Mouse (Mus musculus) neural tube, embryonic 14.5 days (tissue): Measurements from ENCODE around the gene Spint2. TPM values are rescaled to one million over a fixed set of nuclear protein-coding genes. Genes with fewer than 3 reads are reported as not detected.
"Not testable (repeated sequence)": the region's sequence is repeated elsewhere in the genome, so short reads cannot be mapped to it uniquely, and the experiment has no call there.

Experiments used
- ATAC-seq: fragments of 200-750 bp; cut with Nextera tagmentation; 2 replicates; pipeline ENCODE4 v1.8.0; 2017; ENCODE audit warnings: low read depth, mild to moderate bottlenecking, moderate TSS enrichment, moderate library complexity
- H3K27ac ChIP-seq: fragments of 300-500 bp; sonication (generic); 2 replicates; pipeline ENCODE4 v1.5.1; 2014; ENCODE audit warnings: low read depth, mild to moderate bottlenecking, control low read depth, low read length, moderate library complexity, mixed read lengths
- H3K27me3 ChIP-seq: fragments of 300-500 bp; sonication (generic); 2 replicates; pipeline ENCODE4 v1.6.1; 2014; ENCODE audit warnings: low read length; ENCODE audit not compliant: control insufficient read depth, insufficient read depth
- H3K36me3 ChIP-seq: fragments of 300-500 bp; sonication (generic); 2 replicates; pipeline ENCODE4 v1.6.1; 2014; ENCODE audit warnings: low read length, mixed read lengths; ENCODE audit not compliant: control insufficient read depth, insufficient read depth
- H3K4me1 ChIP-seq: fragments of 300-500 bp; sonication (generic); 2 replicates; pipeline ENCODE4 v1.6.1; 2014; ENCODE audit warnings: low read length; ENCODE audit not compliant: control insufficient read depth, insufficient read depth
- H3K4me2 ChIP-seq: fragments of 300-500 bp; sonication (generic); 2 replicates; pipeline ENCODE4 v1.6.1; 2014; ENCODE audit warnings: mild to moderate bottlenecking, low read depth, low read length, control low read depth
- H3K4me3 ChIP-seq: fragments of 300-500 bp; sonication (generic); 2 replicates; pipeline ENCODE4 v1.5.1; 2014; ENCODE audit warnings: low read depth, low read length, control low read depth, mixed read lengths
- H3K9ac ChIP-seq: fragments of 300-500 bp; sonication (generic); replicated peaks from 2 replicates; pipeline ENCODE4 v1.6.1; 2014; ENCODE audit warnings: low read depth, mild to moderate bottlenecking, control low read depth, low read length, mixed read lengths
- H3K9me3 ChIP-seq: fragments of 300-500 bp; sonication (generic); 2 replicates; pipeline ENCODE4 v1.6.1; 2016; ENCODE audit warnings: low read length; ENCODE audit not compliant: control insufficient read depth
- WGBS: fragments of 180-500 bp; shearing (Covaris S2); extraction: QIAGEN DNeasy Blood & Tissue Kit; methylation state at CpG from one replicate; pipeline ENCODE4 v1.1.7; 2014; 5-methylcytosine and 5-hydroxymethylcytosine counted together
- polyA plus RNA-seq: library from polyadenylated mRNA; unstranded; fragments of >200 nt; fragmentation: Nextera tagmentation; extraction: Ambion mirVana; gene quantifications from 2 replicates; pipeline ENCODE4 v1.2.1, GENCODE M21; 2014

The Spint2 gene
- polyA plus RNA-seq, 1 experiment from 2014 or later = 62.4 TPM

- ATAC-seq = peak; percentile 97
- under 1% methylated on average over 60 of the region's 60 CpGs for WGBS
- Histone ChIP-seq H3K9ac (peak within 1 kb of the TSS; percentile 49), H3K4me3 (peak within 1 kb of the TSS; percentile 51), H3K27me3 (peaks cover 2% of the 10 kb centered on the region; the same call in 1 of the 2 replicates), H3K4me2 (peak within 1 kb of the TSS; percentile 58), H3K36me3 (no peaks in the 10 kb centered on the region), H3K4me1 (peaks cover 4% of the 10 kb centered on the region; the same call in 1 of the 2 replicates), H3K27ac (peak within 1 kb of the TSS; percentile 85), H3K9me3 (no peaks in the 10 kb centered on the region)
These were observed 43.4 kb downstream of the Spint2 start, which contains the start of gene Yif1b for GRCm38 (mm10) chr7:29238019-29238967. TSS of gene Yif1b (plus strand) at chr7:29238329.

DNA sequence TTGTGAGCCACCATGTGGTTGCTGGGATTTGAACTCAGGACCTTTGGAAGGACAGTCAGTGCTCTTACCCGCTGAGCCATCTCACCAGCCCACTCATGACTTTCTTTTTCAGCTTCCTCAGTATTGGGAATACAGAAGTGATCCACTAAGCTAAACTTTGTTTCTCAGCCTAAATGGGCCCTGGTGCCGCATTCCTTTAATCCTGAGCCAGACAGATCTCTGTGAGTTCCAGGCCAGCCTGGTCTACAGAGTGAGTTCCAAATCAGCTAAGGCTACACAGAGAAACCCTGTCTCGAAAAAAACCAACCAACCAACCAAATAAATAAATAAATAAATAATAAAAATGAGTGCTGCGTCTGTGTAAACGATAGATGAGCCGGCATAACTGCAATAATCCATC is 44.1 kb downstream of the Spint2 start:
- peak; percentile 9 for ATAC-seq
- not testable (repeated sequence) for H3K27me3 ChIP-seq, H3K36me3 ChIP-seq, H3K4me1 ChIP-seq, H3K9me3 ChIP-seq
- Histone ChIP-seq H3K9ac (peak overlapping the region; percentile 49), H3K27ac (peak overlapping the region; percentile 85), H3K4me2 (peak overlapping the region; percentile 58), H3K4me3 (peak overlapping the region; percentile 51)
- 24% methylated on average over 6 of the region's 6 CpGs for WGBS

GRCm38 (mm10) chr7:29236593-29236992 is 45.1 kb downstream of the Spint2 start:
- peaks cover 15% of the 10 kb centered on the region for H3K27me3 ChIP-seq
- no peak overlapping the region for H3K4me2 ChIP-seq
- WGBS = 90% methylated on average over 4 of the region's 4 CpGs
- H3K4me1 ChIP-seq = peaks cover 8% of the 10 kb centered on the region
- H3K36me3 ChIP-seq = no peaks in the 10 kb centered on the region
- no peaks in the 10 kb centered on the region for H3K9me3 ChIP-seq
- no peak overlapping the region for H3K9ac ChIP-seq
- no peak overlapping the region for H3K4me3 ChIP-seq
- H3K27ac ChIP-seq = no peak overlapping the region
- ATAC-seq = no peak

GRCm38 (mm10) chr7:29234661-29235060 is 47.1 kb downstream of the Spint2 start:
- 81% methylated on average over 5 of the region's 5 CpGs for WGBS
- H3K4me1 ChIP-seq = peaks cover 8% of the 10 kb centered on the region

GRCm38 (mm10) chr7:29233745-29234144 is 48.0 kb downstream of the Spint2 start:
- no peak overlapping the region for H3K27ac ChIP-seq
- 76% methylated on average over 6 of the region's 6 CpGs for WGBS
- no peak overlapping the region for H3K4me2 ChIP-seq
- no peaks in the 10 kb centered on the region for H3K36me3 ChIP-seq
- peaks cover 4% of the 10 kb centered on the region for H3K4me1 ChIP-seq
- no peak overlapping the region for H3K9ac ChIP-seq
- peaks cover 16% of the 10 kb centered on the region for H3K27me3 ChIP-seq
- H3K9me3 ChIP-seq = no peaks in the 10 kb centered on the region
- ATAC-seq = no peak
- H3K4me3 ChIP-seq = no peak overlapping the region

More at GRCm38 (mm10) chr7:29234661-29235060, 47.1 kb downstream of the Spint2 start:
- Histone ChIP-seq H3K27ac (no peak overlapping the region), H3K9ac (no peak overlapping the region), H3K9me3 (no peaks in the 10 kb centered on the region), H3K27me3 (peaks cover 16% of the 10 kb centered on the region), H3K36me3 (no peaks in the 10 kb centered on the region), H3K4me3 (no peak overlapping the region), H3K4me2 (no peak overlapping the region)
- ATAC-seq = no peak

DNA sequence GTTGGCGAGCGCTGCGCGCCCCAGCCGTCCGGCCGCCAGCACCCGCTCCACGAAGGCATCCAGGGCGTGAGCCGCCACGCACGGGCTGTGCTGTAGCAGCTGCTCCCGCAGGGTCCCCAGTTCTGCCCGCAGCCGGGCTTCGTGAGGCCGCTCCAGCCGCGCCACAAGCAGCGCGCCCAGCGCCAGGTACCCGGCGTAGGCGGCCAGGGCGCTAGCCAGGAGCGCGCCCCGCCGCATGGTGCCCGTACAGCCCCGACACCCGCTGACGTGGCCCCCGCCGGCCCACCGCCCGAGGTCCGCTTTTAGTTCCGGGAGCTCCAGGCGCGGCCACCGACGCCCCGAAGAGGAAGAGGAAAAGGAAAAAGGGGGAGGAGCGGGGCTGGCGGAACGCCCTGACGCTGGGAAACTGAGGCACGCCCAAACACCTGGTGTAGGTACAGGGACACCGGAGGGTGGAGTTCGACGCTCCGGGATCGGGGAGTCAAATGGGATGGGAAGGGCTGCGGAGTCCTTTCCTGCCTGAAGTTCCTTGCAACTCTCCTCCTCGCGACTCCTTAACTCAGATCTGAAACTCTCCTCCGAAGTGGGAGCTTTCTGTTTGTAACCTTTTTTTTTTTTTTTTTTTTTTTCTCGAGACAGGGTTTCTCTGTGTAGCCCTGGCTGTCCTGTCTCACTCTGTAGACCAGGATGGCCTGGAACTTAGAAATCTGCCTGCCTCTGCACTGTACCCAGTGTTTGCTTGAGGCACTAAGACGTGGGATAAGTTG is 49.3 kb downstream of the Spint2 start, which contains the start of gene Kcnk6:
Gene Kcnk6, minus strand, starts transcription at position 269 of the 767 bp plus-strand sequence.
- Histone ChIP-seq H3K4me3 (peak within 1 kb of the TSS; percentile 45), H3K36me3 (no peaks in the 10 kb centered on the region), H3K9ac (peak within 1 kb of the TSS; percentile 48; the same call in 1 of the 2 replicates), H3K9me3 (no peaks in the 10 kb centered on the region), H3K27me3 (peaks cover 16% of the 10 kb centered on the region), H3K27ac (no peak within 1 kb of the TSS), H3K4me2 (peak within 1 kb of the TSS; percentile 82), H3K4me1 (peaks cover 4% of the 10 kb centered on the region; the same call in 1 of the 2 replicates)
- 0 out of 2 replicates have a peak, but pooled peaks have one; percentile 29 for ATAC-seq
- WGBS = 1% methylated on average over 53 of the region's 62 CpGs

DNA sequence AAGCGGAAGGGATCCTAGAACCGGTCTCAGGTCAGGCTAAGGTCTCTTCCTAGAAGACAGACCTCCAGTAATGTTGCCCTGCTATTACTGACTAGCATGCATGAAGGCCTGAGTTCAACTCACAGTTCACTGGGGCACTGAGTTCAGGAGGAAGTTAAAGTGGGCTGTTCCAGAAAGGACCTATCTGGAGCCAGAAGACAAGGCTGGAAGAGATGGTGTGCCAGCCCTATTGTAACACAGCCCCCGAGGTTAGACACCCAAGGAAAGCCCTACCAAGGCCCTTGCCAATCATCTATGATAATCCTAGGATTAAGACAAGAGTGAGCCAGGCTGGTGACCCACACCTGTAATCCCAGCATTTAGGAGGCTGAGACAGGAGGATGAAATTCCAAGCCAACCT is 50.2 kb downstream of the Spint2 start:
- Histone ChIP-seq H3K27me3 (peaks cover 16% of the 10 kb centered on the region), H3K4me2 (peak overlapping the region; percentile 82), H3K4me3 (no peak overlapping the region), H3K36me3 (no peaks in the 10 kb centered on the region), H3K9me3 (no peaks in the 10 kb centered on the region), H3K9ac (no peak overlapping the region), H3K27ac (no peak overlapping the region), H3K4me1 (peaks cover 4% of the 10 kb centered on the region; the same call in 1 of the 2 replicates)
- no peak for ATAC-seq
- 62% methylated on average over 3 of the region's 3 CpGs for WGBS

DNA sequence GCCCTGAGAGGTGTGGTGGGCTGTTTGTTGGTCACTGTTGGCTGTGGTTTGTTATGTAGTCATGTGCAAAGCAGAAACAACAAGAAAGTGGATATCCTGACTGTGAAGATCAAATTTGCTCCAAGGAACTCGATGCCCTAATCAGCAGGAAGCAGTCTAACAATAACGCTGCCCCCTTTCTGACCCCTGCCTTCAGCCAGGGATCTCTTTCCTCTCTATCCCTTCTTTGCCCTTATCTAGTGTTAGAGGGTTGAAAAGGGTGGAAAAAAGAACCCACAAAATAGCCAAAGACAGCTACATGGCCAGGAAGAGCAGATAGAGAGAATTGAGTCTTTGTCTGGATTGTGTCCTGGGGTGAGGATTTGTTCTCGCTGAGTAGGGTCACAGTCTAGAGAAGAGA is 51.2 kb downstream of the Spint2 start:
- H3K9me3 ChIP-seq = no peaks in the 10 kb centered on the region
- no peak overlapping the region for H3K9ac ChIP-seq
- no peak overlapping the region for H3K4me2 ChIP-seq
- no peak overlapping the region for H3K4me3 ChIP-seq
- H3K36me3 ChIP-seq = no peaks in the 10 kb centered on the region
- H3K27me3 ChIP-seq = peaks cover 16% of the 10 kb centered on the region
- peaks cover 4% of the 10 kb centered on the region; the same call in 1 of the 2 replicates for H3K4me1 ChIP-seq
- no peak for ATAC-seq
- H3K27ac ChIP-seq = no peak overlapping the region
- WGBS = 30% methylated on average over 3 of the region's 3 CpGs
